Mouse (Mus musculus): Measurements from ENCODE around the gene Kansl2. TPM values are rescaled to one million over a fixed set of nuclear protein-coding genes. Genes with fewer than 3 reads are reported as not detected.
"Not testable (repeated sequence)": the region's sequence is repeated elsewhere in the genome, so short reads cannot be mapped to it uniquely, and the experiment has no call there.

Kansl2 gene
- polyA plus RNA-seq, 1 experiment from 2014 or later: 99.6 TPM

DNA sequence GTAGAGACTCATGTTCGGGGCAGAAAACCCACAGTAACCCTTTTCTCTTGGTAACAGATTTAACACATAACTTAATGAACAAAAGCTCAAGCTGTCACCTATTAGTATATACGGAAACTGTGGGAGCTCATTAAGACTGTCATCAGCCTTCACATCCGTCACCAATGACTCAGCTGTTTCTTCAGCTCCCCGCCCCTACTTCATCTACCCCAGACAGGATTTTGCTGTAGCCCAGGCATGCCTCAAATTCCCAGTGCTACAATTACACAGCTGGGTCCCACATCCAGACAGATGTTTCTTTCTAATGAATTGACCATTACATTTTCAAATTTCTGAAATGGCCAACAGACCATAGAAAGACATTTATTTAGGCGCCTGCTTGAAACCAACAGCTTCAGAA, 8.0 kb downstream of the Kansl2 start:
- peaks cover 66% of the 10 kb centered on the region for H3K36me3 ChIP-seq (ENCODE audit: control insufficient read depth, insufficient read depth, low read length)
- no peaks in the 10 kb centered on the region for H3K4me1 ChIP-seq (ENCODE audit: control insufficient read depth, insufficient read depth, low read length)
- no peak for ATAC-seq (ENCODE audit: low read depth)
- H3K4me2 ChIP-seq (ENCODE audit: low read depth, low read length): no peak overlapping the region
- no peaks in the 10 kb centered on the region for H3K9me3 ChIP-seq (ENCODE audit: control insufficient read depth, low read length)
- H3K4me3 ChIP-seq (ENCODE audit: low read depth, low read length): no peak overlapping the region
- H3K27me3 ChIP-seq (ENCODE audit: control insufficient read depth, insufficient read depth, low read length): no peaks in the 10 kb centered on the region
- H3K27ac ChIP-seq (ENCODE audit: low read depth, low read length): no peak overlapping the region
- WGBS: 29% methylated on average over 5 of the region's 5 CpGs
- H3K9ac ChIP-seq (replicated peaks; ENCODE audit: low read depth, low read length): no peak overlapping the region

DNA sequence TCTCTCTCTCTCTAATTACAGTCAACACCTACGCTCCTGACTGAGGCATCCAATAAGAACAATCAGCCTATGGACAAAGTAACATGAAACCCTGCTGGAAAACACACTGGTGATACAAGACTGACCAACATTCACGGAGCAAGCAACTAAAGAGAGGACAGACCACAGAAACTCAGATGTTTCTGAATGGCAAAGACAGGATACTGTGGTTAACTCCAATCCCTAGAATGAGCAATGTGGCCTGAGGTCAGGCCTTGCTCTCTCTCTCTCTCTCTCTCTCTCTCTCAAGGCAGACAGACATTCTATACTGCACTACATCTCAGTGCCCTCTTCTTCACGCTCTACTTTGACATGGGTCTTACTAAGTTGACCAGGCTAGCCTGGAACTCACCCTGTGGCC, 12.8 kb downstream of the Kansl2 start:
- Histone ChIP-seq H3K4me2 (ENCODE audit: low read depth, low read length) (no peak overlapping the region), H3K27ac (ENCODE audit: low read depth, low read length) (no peak overlapping the region), H3K27me3 (ENCODE audit: control insufficient read depth, insufficient read depth, low read length) (no peaks in the 10 kb centered on the region), H3K9me3 (ENCODE audit: control insufficient read depth, low read length) (no peaks in the 10 kb centered on the region), H3K36me3 (ENCODE audit: control insufficient read depth, insufficient read depth, low read length) (peaks cover 40% of the 10 kb centered on the region), H3K9ac (replicated peaks; ENCODE audit: low read depth, low read length) (no peak overlapping the region), H3K4me3 (ENCODE audit: low read depth, low read length) (no peak overlapping the region), H3K4me1 (ENCODE audit: control insufficient read depth, insufficient read depth, low read length) (no peaks in the 10 kb centered on the region)
- ATAC-seq (ENCODE audit: low read depth): no peak
- 99% methylated on average over 3 of the region's 3 CpGs for WGBS

DNA sequence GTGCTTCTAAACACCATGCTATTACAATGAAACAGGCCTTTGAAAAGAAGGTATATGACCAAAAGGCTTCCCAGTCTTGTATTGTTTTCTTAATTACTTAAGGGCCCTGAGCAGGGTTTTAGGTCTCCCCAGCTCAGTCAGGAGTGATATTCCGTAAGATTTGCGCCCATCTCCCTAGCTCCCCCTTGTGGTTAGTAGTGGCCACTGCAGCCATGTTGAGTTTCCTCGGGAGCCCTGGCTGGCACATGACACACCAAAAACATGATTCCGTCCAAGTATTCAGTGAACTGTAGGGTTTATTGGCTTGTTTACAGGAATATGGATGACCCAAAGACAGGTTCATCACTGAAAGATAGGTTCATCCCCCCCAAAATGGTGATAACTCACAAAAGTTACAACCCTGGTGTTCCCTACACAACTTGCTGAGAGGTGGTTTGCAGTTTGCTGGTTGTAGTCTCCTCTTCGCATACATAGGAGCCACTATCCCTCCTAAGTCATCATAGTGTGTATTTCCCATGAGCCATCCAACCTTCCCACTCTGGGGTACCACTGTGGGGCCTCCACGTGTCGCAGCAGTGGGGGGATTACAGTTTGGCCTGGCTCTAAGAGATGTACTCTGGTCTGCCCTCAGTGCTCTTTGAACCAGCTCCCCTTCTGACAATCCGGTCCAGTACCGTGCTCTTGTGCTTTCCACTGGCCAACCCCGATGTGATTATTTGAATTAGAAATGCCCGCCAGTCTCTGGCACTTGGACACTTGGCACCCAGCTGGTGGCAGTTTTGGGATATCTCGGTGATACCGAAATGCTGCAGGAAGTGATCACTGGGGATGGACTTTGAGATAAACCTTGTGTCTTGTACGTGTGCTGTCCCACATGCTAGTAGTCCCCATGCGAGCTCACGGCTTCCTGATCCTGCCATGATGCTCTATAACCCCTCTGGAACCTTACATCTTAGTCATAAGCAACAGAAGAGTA, 16.4 kb downstream of the Kansl2 start:
- peaks cover 15% of the 10 kb centered on the region for H3K36me3 ChIP-seq (ENCODE audit: control insufficient read depth, insufficient read depth, low read length)
- no peak for ATAC-seq (ENCODE audit: low read depth)
- H3K27me3 ChIP-seq (ENCODE audit: control insufficient read depth, insufficient read depth, low read length): no peaks in the 10 kb centered on the region
- H3K4me3 ChIP-seq (ENCODE audit: low read depth, low read length): no peak overlapping the region
- no peak overlapping the region for H3K27ac ChIP-seq (ENCODE audit: low read depth, low read length)
- H3K4me2 ChIP-seq (ENCODE audit: low read depth, low read length): no peak overlapping the region
- no peak overlapping the region for H3K9ac ChIP-seq (replicated peaks; ENCODE audit: low read depth, low read length)
- H3K9me3 ChIP-seq (ENCODE audit: control insufficient read depth, low read length): no peaks in the 10 kb centered on the region
- 69% methylated on average over 16 of the region's 16 CpGs for WGBS
- H3K4me1 ChIP-seq (ENCODE audit: control insufficient read depth, insufficient read depth, low read length): no peaks in the 10 kb centered on the region

- 87% methylated on average over 2 of the region's 2 CpGs for WGBS
- H3K9me3 ChIP-seq (ENCODE audit: control insufficient read depth, low read length); H3K4me2 ChIP-seq (ENCODE audit: low read depth, low read length); H3K36me3 ChIP-seq (ENCODE audit: control insufficient read depth, insufficient read depth, low read length); H3K27me3 ChIP-seq (ENCODE audit: control insufficient read depth, insufficient read depth, low read length); ATAC-seq (ENCODE audit: low read depth); H3K4me1 ChIP-seq (ENCODE audit: control insufficient read depth, insufficient read depth, low read length); H3K4me3 ChIP-seq (ENCODE audit: low read depth, low read length); H3K9ac ChIP-seq (replicated peaks; ENCODE audit: low read depth, low read length); H3K27ac ChIP-seq (ENCODE audit: low read depth, low read length): not testable (repeated sequence)
Observed at GRCm38 (mm10) chr15:98514845-98515244, 19.2 kb downstream of the Kansl2 start.

GRCm38 (mm10) chr15:98514146-98514545, 19.9 kb downstream of the Kansl2 start:
- Histone ChIP-seq H3K9ac (replicated peaks; ENCODE audit: low read depth, low read length) (no peak overlapping the region), H3K4me3 (ENCODE audit: low read depth, low read length) (no peak overlapping the region), H3K27ac (ENCODE audit: low read depth, low read length) (no peak overlapping the region), H3K4me2 (ENCODE audit: low read depth, low read length) (no peak overlapping the region), H3K4me1 (ENCODE audit: control insufficient read depth, insufficient read depth, low read length) (no peaks in the 10 kb centered on the region), H3K27me3 (ENCODE audit: control insufficient read depth, insufficient read depth, low read length) (no peaks in the 10 kb centered on the region), H3K36me3 (ENCODE audit: control insufficient read depth, insufficient read depth, low read length) (no peaks in the 10 kb centered on the region; the same call in 1 of the 2 replicates), H3K9me3 (ENCODE audit: control insufficient read depth, low read length) (no peaks in the 10 kb centered on the region)
- no peak for ATAC-seq (ENCODE audit: low read depth)
- 80% methylated on average over 8 of the region's 8 CpGs for WGBS

DNA sequence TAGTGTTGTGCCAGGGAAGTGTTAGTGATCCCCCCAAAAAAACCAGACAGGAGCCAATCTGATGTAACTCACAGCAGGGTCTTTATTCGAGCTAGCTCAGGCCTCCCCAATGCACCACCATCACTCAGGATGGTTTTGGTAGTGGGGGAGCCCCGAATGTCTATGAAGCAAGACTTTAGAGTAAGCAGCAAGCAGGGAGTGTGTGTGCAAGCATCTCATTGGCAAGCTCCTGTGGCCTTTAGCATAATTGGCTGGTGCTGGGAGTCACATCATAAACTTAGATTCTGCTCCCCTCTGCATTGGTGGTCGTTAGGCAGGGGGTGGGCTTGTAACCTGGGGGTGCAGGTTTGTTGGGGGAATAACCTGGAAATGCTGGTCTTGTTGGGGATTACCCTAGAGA, 20.4 kb downstream of the Kansl2 start:
- not testable (repeated sequence) for H3K36me3 ChIP-seq (ENCODE audit: control insufficient read depth, insufficient read depth, low read length); H3K4me1 ChIP-seq (ENCODE audit: control insufficient read depth, insufficient read depth, low read length); H3K27ac ChIP-seq (ENCODE audit: low read depth, low read length); H3K9ac ChIP-seq (replicated peaks; ENCODE audit: low read depth, low read length); H3K4me2 ChIP-seq (ENCODE audit: low read depth, low read length); H3K9me3 ChIP-seq (ENCODE audit: control insufficient read depth, low read length); H3K4me3 ChIP-seq (ENCODE audit: low read depth, low read length); ATAC-seq (ENCODE audit: low read depth); H3K27me3 ChIP-seq (ENCODE audit: control insufficient read depth, insufficient read depth, low read length)
- 63% methylated on average over 3 of the region's 3 CpGs for WGBS

GRCm38 (mm10) chr15:98512799-98513321, 21.2 kb downstream of the Kansl2 start:
- Histone ChIP-seq H3K4me1 (ENCODE audit: control insufficient read depth, insufficient read depth, low read length) (no peaks in the 10 kb centered on the region), H3K27ac (ENCODE audit: low read depth, low read length) (no peak overlapping the region), H3K27me3 (ENCODE audit: control insufficient read depth, insufficient read depth, low read length) (no peaks in the 10 kb centered on the region), H3K9me3 (ENCODE audit: control insufficient read depth, low read length) (no peaks in the 10 kb centered on the region), H3K4me2 (ENCODE audit: low read depth, low read length) (no peak overlapping the region), H3K4me3 (ENCODE audit: low read depth, low read length) (no peak overlapping the region), H3K36me3 (ENCODE audit: control insufficient read depth, insufficient read depth, low read length) (no peaks in the 10 kb centered on the region), H3K9ac (replicated peaks; ENCODE audit: low read depth, low read length) (no peak overlapping the region)
- no peak for ATAC-seq (ENCODE audit: low read depth)
- 60% methylated on average over 17 of the region's 17 CpGs for WGBS

DNA sequence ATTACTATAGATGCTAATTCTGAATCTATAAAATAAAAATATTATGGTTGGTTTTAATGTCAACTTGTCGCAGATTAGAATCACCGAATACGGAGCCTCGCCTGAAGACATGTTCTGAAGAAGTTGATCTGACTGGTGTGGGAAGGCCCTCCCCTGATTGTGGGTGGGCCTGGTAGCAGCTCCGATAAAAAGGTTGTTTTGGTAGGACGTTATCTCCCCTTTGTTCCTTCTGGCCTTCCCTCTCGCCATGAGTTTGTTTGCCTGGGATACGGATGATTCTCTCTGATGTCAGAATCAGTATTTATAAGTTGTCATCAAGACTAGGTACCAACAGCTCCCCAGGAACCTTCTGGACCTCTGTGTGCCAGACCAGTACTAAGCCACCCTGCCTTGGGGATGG, 21.8 kb downstream of the Kansl2 start:
- Histone ChIP-seq H3K4me3 (ENCODE audit: low read depth, low read length) (no peak overlapping the region), H3K4me1 (ENCODE audit: control insufficient read depth, insufficient read depth, low read length) (no peaks in the 10 kb centered on the region), H3K4me2 (ENCODE audit: low read depth, low read length) (no peak overlapping the region), H3K9me3 (ENCODE audit: control insufficient read depth, low read length) (no peaks in the 10 kb centered on the region), H3K27ac (ENCODE audit: low read depth, low read length) (no peak overlapping the region), H3K9ac (replicated peaks; ENCODE audit: low read depth, low read length) (no peak overlapping the region), H3K36me3 (ENCODE audit: control insufficient read depth, insufficient read depth, low read length) (no peaks in the 10 kb centered on the region), H3K27me3 (ENCODE audit: control insufficient read depth, insufficient read depth, low read length) (no peaks in the 10 kb centered on the region)
- 66% methylated on average over 8 of the region's 8 CpGs for WGBS
- ATAC-seq (ENCODE audit: low read depth): no peak

DNA sequence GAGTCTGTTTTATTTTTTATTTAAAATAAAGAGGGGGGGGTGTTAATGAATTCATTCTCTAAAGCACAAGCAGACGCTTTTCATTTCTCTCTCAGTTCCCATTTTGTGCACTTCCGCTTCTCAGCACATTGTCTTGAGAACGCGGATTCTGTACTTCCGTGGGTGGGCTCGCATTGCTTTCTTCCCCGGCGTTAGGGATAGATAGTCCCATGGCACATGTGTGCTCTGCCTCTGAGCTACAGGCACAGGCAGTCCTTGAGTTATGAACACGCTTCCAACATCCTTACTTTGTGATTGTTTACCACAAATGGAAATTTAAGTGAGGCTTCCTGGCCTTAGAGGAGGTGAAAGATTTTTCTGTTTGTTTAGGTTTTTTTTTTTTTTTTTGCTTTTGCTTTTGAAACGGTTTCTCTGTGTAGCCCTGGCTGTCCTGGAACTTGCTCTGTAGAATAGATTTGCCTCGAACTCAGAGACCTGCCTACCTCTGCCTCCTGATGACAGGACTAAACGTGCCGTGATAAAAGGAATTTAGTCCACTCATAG, 22.6 kb downstream of the Kansl2 start:
- Histone ChIP-seq H3K27me3 (ENCODE audit: control insufficient read depth, insufficient read depth, low read length) (no peaks in the 10 kb centered on the region), H3K9ac (replicated peaks; ENCODE audit: low read depth, low read length) (no peak overlapping the region), H3K9me3 (ENCODE audit: control insufficient read depth, low read length) (no peaks in the 10 kb centered on the region), H3K4me1 (ENCODE audit: control insufficient read depth, insufficient read depth, low read length) (no peaks in the 10 kb centered on the region), H3K4me2 (ENCODE audit: low read depth, low read length) (no peak overlapping the region), H3K27ac (ENCODE audit: low read depth, low read length) (no peak overlapping the region), H3K4me3 (ENCODE audit: low read depth, low read length) (no peak overlapping the region), H3K36me3 (ENCODE audit: control insufficient read depth, insufficient read depth, low read length) (no peaks in the 10 kb centered on the region)
- 52% methylated on average over 13 of the region's 13 CpGs for WGBS
- ATAC-seq (ENCODE audit: low read depth): no peak

Measured in neural tube, embryonic 14.5 days (tissue).